Mouse (Mus musculus): ENCODE results near the gene Bach2. TPM values are rescaled to one million over a fixed set of nuclear protein-coding genes. Genes with fewer than 3 reads are reported as not detected.
A peak's percentile ranks its signal among the peaks of the same experiment; 100 is the strongest.

The Bach2 gene
- polyA plus RNA-seq, 1 experiment from 2014 or later = 29.9 TPM

DNA sequence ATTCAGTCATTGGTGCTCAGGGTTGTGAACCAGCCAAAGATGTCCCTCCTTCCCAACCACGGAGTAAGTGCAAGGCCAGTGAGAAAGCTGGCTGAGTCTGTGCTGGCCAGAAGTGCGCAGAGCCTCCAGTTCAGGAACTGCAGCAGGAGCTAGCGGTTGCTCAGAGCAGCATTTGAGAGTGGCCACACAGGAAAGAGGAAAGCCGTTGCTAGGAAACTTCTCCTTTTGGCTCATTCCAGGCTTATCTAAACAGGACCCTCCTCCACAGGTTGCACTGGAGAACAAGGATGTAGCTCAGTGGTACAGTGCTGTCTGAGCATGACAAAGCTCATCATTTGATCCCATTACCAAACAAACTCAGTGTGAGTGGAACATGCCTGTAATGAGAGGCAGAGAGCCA is 114.2 kb downstream of the Bach2 start:
- Histone ChIP-seq H3K9me3 (ENCODE audit: control insufficient read depth, low read length) (no peaks in the 10 kb centered on the region), H3K27ac (ENCODE audit: low read depth, low read length) (no peak overlapping the region; the same call in 1 of the 2 replicates), H3K4me2 (ENCODE audit: low read depth) (no peak overlapping the region), H3K27me3 (ENCODE audit: control insufficient read depth, insufficient read depth, low read length) (no peaks in the 10 kb centered on the region), H3K36me3 (ENCODE audit: control insufficient read depth, insufficient read depth, low read length) (no peaks in the 10 kb centered on the region), H3K4me3 (ENCODE audit: low read depth, low read length) (no peak overlapping the region), H3K4me1 (ENCODE audit: control insufficient read depth, insufficient read depth, low read length) (peaks cover 24% of the 10 kb centered on the region), H3K9ac (ENCODE audit: low read length) (no peak overlapping the region)
- 39% methylated on average over 4 of the region's 4 CpGs for WGBS
- ATAC-seq (ENCODE audit: insufficient read depth, low FRiP score, low TSS enrichment) (no peak), DNase-seq (ENCODE audit: low spot score) (peak; percentile 37)

DNA sequence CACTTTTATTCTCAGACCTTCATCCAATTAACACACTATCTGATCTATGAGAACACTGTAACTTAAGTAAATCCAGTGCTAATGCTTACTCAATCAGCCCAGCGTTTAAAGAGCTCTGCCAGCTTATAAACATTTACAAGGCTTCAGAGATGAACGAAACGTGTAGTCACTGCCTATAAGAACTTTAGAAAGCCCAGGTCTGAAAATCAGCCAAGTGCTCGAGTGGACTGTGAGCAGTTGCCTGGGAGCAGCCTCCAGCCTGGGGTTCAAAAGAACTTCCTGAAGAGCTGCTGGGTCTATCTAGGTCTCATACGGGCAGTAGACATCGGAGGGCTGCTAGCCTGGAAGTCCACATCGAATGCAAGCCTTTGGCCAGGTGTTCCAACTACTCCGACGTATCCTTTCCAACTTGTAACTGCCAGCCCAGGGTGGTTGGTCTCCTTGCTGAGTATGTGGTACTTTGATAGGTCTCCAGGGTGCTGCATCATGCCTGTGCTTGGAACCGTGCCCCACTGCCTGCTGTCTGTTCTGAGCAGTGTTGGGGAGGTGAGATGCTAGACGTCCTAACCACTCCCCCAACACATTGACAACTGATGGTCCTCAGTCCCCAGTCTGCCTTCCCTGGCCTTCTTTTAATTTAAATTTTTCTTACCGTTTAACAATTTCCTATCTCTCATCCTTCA is 117.5 kb downstream of the Bach2 start:
- WGBS = 87% methylated on average over 12 of the region's 12 CpGs
- ATAC-seq (ENCODE audit: insufficient read depth, low FRiP score, low TSS enrichment) (no peak), DNase-seq (ENCODE audit: low spot score) (no peak)
- Histone ChIP-seq H3K27me3 (ENCODE audit: control insufficient read depth, insufficient read depth, low read length) (no peaks in the 10 kb centered on the region), H3K27ac (ENCODE audit: low read depth, low read length) (no peak overlapping the region), H3K4me2 (ENCODE audit: low read depth) (no peak overlapping the region), H3K9me3 (ENCODE audit: control insufficient read depth, low read length) (no peaks in the 10 kb centered on the region), H3K9ac (ENCODE audit: low read length) (no peak overlapping the region), H3K36me3 (ENCODE audit: control insufficient read depth, insufficient read depth, low read length) (no peaks in the 10 kb centered on the region), H3K4me1 (ENCODE audit: control insufficient read depth, insufficient read depth, low read length) (peaks cover 43% of the 10 kb centered on the region), H3K4me3 (ENCODE audit: low read depth, low read length) (no peak overlapping the region)

DNA sequence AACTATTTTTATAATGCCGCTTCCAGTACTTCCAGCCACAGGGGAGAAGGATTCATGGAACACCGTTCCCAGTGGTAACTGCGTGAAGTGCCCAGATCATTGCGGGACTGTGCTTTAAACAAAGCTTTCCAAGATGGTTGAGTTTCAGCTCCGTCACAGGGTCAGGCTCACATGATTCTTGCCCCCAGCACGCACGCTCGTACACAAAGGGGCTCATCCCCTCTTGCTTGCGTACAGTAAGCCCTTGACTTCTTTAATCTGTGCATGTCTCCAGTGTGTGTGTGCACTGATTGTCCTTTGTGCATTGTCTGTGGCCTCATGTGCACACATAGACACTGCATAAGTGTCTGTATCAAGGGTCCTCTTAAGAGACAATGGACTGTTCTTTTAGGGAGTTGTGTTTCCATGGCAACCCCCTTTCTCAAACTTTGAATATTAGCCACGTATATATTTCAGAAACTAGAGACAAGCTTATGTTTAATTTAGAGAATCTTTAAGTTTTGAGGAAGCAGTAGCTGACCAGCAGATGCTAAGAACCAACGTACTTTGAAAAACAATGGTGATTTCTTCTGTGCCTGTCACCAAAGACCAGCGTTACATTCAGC is 119.5 kb downstream of the Bach2 start:
- H3K4me1 ChIP-seq (ENCODE audit: control insufficient read depth, insufficient read depth, low read length) = peaks cover 27% of the 10 kb centered on the region
- ATAC-seq (ENCODE audit: insufficient read depth, low FRiP score, low TSS enrichment) = peak; percentile 65
- no peak overlapping the region for H3K4me3 ChIP-seq (ENCODE audit: low read depth, low read length)
- no peaks in the 10 kb centered on the region for H3K36me3 ChIP-seq (ENCODE audit: control insufficient read depth, insufficient read depth, low read length)
- WGBS = 64% methylated on average over 12 of the region's 12 CpGs
- peak overlapping the region; percentile 82 for H3K27ac ChIP-seq (ENCODE audit: low read depth, low read length)
- no peaks in the 10 kb centered on the region for H3K9me3 ChIP-seq (ENCODE audit: control insufficient read depth, low read length)
- DNase-seq (ENCODE audit: low spot score) = peak; percentile 45
- H3K4me2 ChIP-seq (ENCODE audit: low read depth) = no peak overlapping the region
- H3K9ac ChIP-seq (ENCODE audit: low read length) = no peak overlapping the region; the same call in 1 of the 2 replicates
- no peaks in the 10 kb centered on the region for H3K27me3 ChIP-seq (ENCODE audit: control insufficient read depth, insufficient read depth, low read length)

DNA sequence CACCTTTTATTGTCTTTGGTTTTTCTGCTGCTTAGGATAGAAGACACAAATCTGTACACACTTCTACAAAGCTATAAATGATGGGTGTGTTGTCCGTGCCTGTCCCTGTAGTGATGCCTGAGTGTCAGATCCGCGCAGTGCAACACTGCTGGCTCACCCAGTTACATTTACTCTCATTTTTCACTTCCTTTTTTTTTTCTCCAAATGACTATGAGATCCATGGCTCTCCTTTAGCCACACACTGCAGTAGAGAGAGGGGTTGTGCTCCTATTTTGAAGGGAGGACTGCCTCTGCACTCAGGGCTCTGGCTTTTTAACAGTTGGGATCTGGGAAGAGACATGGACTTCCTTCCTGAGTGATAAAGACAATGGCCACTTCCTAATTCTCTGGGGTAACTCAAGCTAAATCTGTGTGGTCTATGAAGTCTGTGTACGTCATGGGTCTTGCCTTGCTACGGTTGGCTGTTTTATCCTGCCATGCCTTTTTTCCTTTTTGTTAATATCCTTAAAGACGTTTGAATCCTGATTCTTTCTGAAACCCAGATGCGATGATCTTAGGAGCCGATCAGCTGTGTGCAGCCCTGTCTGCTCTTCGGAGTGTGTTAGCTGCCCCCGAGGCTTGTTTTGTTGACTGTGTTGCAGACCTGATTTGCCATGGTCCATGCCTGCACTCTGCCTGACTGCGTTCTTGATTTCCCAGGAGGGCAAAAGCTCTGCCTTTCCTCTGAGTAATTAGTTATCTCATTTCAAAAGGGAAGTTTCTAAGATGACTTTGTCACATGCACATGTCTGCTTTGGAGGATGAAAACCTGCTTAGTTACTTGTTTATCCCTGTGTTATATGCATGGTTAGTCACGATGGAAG is 120.2 kb downstream of the Bach2 start:
- peaks cover 25% of the 10 kb centered on the region for H3K4me1 ChIP-seq (ENCODE audit: control insufficient read depth, insufficient read depth, low read length)
- no peak overlapping the region for H3K4me2 ChIP-seq (ENCODE audit: low read depth)
- ATAC-seq (ENCODE audit: insufficient read depth, low FRiP score, low TSS enrichment) = peak; percentile 81

DNA sequence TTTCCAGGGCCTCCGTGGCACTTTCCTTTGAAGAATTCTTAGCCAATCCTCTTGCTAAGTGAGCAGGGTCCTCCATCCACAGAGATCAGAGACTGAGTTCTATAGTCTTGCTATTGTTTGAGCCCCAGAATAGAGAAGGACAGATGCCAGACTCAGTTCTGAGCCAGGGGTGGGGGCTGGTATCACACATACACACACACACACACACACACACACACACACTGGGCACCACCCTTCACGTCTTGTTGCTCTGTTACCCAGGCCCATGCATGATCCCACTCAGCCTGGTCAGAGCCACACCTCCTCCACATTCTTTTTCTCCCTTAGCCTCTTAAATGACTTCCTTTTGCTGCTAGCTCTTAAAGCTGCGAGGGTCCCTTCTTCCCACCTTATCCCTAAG is 121.0 kb downstream of the Bach2 start:
- no peaks in the 10 kb centered on the region for H3K9me3 ChIP-seq (ENCODE audit: control insufficient read depth, low read length)
- H3K4me2 ChIP-seq (ENCODE audit: low read depth) = no peak overlapping the region
- ATAC-seq (ENCODE audit: insufficient read depth, low FRiP score, low TSS enrichment) (no peak), DNase-seq (ENCODE audit: low spot score) (no peak)
- H3K27me3 ChIP-seq (ENCODE audit: control insufficient read depth, insufficient read depth, low read length) = no peaks in the 10 kb centered on the region
- H3K36me3 ChIP-seq (ENCODE audit: control insufficient read depth, insufficient read depth, low read length) = no peaks in the 10 kb centered on the region
- 51% methylated on average over 3 of the region's 3 CpGs for WGBS
- no peak overlapping the region for H3K4me3 ChIP-seq (ENCODE audit: low read depth, low read length)
- H3K9ac ChIP-seq (ENCODE audit: low read length) = no peak overlapping the region
- H3K27ac ChIP-seq (ENCODE audit: low read depth, low read length) = peak overlapping the region; percentile 82; the same call in 1 of the 2 replicates
- H3K4me1 ChIP-seq (ENCODE audit: control insufficient read depth, insufficient read depth, low read length) = peaks cover 28% of the 10 kb centered on the region

More for the DNA sequence above, 120.2 kb downstream of the Bach2 start:
- H3K36me3 ChIP-seq (ENCODE audit: control insufficient read depth, insufficient read depth, low read length) = no peaks in the 10 kb centered on the region
- DNase-seq (ENCODE audit: low spot score) = peak; percentile 63
- H3K9me3 ChIP-seq (ENCODE audit: control insufficient read depth, low read length) = no peaks in the 10 kb centered on the region
- H3K27me3 ChIP-seq (ENCODE audit: control insufficient read depth, insufficient read depth, low read length) = no peaks in the 10 kb centered on the region
- H3K4me3 ChIP-seq (ENCODE audit: low read depth, low read length) = no peak overlapping the region
- H3K9ac ChIP-seq (ENCODE audit: low read length) = peak overlapping the region; percentile 31; the same call in 1 of the 2 replicates
- WGBS = 48% methylated on average over 12 of the region's 12 CpGs
- H3K27ac ChIP-seq (ENCODE audit: low read depth, low read length) = peak overlapping the region; percentile 82

DNA sequence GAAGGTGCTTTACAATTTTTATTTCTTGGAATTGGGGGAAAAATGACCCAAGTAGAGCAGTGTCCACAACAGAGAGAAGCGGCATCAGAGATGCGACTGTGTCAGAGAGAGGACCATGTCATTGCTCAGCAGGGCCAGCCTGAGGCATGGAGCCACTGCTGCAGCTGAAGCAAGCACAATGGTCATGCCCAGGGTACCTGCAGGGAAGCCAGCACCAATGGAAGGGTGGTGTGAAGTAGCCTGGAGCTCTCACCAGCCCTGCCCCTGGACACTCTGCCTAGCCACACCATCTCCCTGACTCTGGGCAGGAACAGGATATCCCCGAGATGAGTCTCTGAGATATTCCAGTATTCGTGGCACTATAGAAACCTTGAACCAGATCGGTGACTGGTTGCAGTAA is 121.9 kb downstream of the Bach2 start:
- no peak overlapping the region for H3K4me2 ChIP-seq (ENCODE audit: low read depth)
- peaks cover 36% of the 10 kb centered on the region for H3K4me1 ChIP-seq (ENCODE audit: control insufficient read depth, insufficient read depth, low read length)
- no peak overlapping the region for H3K27ac ChIP-seq (ENCODE audit: low read depth, low read length)
- no peak overlapping the region for H3K9ac ChIP-seq (ENCODE audit: low read length)
- WGBS = 87% methylated on average over 5 of the region's 5 CpGs
- DNase-seq (ENCODE audit: low spot score) (no peak), ATAC-seq (ENCODE audit: insufficient read depth, low FRiP score, low TSS enrichment) (no peak)
- H3K4me3 ChIP-seq (ENCODE audit: low read depth, low read length) = no peak overlapping the region
- H3K36me3 ChIP-seq (ENCODE audit: control insufficient read depth, insufficient read depth, low read length) = no peaks in the 10 kb centered on the region
- H3K9me3 ChIP-seq (ENCODE audit: control insufficient read depth, low read length) = no peaks in the 10 kb centered on the region
- H3K27me3 ChIP-seq (ENCODE audit: control insufficient read depth, insufficient read depth, low read length) = no peaks in the 10 kb centered on the region

DNA sequence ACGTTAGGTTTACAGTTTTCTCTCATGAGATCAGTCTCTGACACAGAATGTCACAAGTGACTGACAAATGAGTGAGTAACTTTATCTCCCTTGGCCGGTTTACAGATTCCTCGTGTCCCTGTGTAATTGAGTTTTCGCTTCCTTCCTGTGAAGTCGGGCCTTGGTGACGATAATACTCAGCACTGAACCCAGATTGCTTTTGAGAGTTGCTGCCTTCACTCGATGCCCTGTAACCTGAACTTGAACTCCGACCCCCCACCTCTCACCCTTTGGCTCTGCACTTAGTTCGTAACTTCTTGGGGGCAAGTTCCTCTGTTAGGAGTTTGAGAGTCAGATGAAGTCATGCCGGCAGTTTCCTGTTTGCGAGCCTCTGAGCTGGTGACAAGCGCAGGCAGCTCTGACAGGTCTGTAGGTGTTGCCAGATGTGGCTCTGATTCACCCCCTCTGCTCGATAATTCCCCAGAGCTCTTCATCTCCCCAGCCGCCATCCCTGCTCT is 124.9 kb downstream of the Bach2 start:
- DNase-seq (ENCODE audit: low spot score) (no peak), ATAC-seq (ENCODE audit: insufficient read depth, low FRiP score, low TSS enrichment) (no peak)
- H3K4me3 ChIP-seq (ENCODE audit: low read depth, low read length) = no peak overlapping the region
- WGBS = 64% methylated on average over 14 of the region's 14 CpGs
- peaks cover 43% of the 10 kb centered on the region for H3K4me1 ChIP-seq (ENCODE audit: control insufficient read depth, insufficient read depth, low read length)
- no peak overlapping the region for H3K4me2 ChIP-seq (ENCODE audit: low read depth)
- no peak overlapping the region for H3K9ac ChIP-seq (ENCODE audit: low read length)
- H3K9me3 ChIP-seq (ENCODE audit: control insufficient read depth, low read length) = no peaks in the 10 kb centered on the region
- H3K27ac ChIP-seq (ENCODE audit: low read depth, low read length) = no peak overlapping the region
- no peaks in the 10 kb centered on the region; the same call in 1 of the 2 replicates for H3K36me3 ChIP-seq (ENCODE audit: control insufficient read depth, insufficient read depth, low read length)
- H3K27me3 ChIP-seq (ENCODE audit: control insufficient read depth, insufficient read depth, low read length) = no peaks in the 10 kb centered on the region

DNA sequence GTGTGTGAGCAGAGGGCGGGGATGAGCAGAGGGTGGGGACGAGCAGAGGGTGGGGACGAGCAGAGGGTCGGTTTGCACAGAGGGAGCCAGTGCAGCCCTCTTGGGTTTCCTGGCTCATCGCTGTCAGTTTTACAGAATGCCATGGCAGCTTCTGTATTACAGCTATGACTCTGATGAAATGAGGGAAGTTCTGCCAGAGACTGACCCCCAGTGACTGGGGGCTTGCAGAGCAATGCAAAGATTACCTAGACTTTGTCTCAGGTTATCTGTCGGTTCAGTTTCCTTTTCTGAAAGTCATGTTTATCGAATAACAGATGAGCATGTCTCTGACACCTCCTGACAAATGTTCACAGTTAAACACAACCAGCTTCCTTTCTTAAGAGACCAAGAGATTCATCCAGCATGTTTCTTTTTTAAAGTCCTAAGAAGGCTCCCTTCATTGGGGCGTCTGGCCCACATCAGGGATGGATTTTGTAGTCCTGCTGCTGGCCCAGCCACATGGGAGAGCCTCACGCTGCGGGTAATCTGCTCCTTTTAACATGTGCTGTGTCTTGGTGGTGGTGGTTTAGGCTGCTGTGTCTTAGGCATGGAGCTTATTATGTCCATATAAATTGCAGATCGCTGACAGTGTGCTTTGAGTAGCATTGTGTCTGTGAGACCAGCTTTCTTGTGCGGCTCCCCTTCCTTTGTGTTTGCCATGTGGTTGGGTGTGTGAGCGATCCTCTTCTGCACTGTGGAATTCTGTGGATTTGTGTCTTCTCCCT is 126.7 kb downstream of the Bach2 start:
- Histone ChIP-seq H3K4me1 (ENCODE audit: control insufficient read depth, insufficient read depth, low read length) (peaks cover 35% of the 10 kb centered on the region), H3K36me3 (ENCODE audit: control insufficient read depth, insufficient read depth, low read length) (no peaks in the 10 kb centered on the region; the same call in 1 of the 2 replicates), H3K27me3 (ENCODE audit: control insufficient read depth, insufficient read depth, low read length) (no peaks in the 10 kb centered on the region), H3K27ac (ENCODE audit: low read depth, low read length) (peak overlapping the region; percentile 60; the same call in 1 of the 2 replicates), H3K9me3 (ENCODE audit: control insufficient read depth, low read length) (no peaks in the 10 kb centered on the region), H3K4me2 (ENCODE audit: low read depth) (no peak overlapping the region), H3K4me3 (ENCODE audit: low read depth, low read length) (no peak overlapping the region), H3K9ac (ENCODE audit: low read length) (0 out of 2 replicates have a peak overlapping the region, but pooled peaks have one; percentile 15)
- WGBS = 45% methylated on average over 13 of the region's 13 CpGs
- DNase-seq (ENCODE audit: low spot score) (no peak), ATAC-seq (ENCODE audit: insufficient read depth, low FRiP score, low TSS enrichment) (no peak)

Measured in neural tube, embryonic 11.5 days (tissue).